Mouse (Mus musculus) forebrain, embryonic 13.5 days (tissue): ENCODE data around the gene Lgi2. TPM values are rescaled to one million over a fixed set of nuclear protein-coding genes. Genes with fewer than 3 reads are reported as not detected.

ENCODE experiments used
- ATAC-seq: fragments of 200-750 bp; cut with Nextera tagmentation; 2 replicates; pipeline ENCODE4 v1.8.0; 2017
- H3K27ac ChIP-seq: fragments of 300-500 bp; sonication (generic); 2 replicates; pipeline ENCODE4 v1.5.1; 2015; ENCODE audit warnings: inconsistent platforms, mild to moderate bottlenecking, moderate library complexity
- H3K27me3 ChIP-seq: fragments of 300-500 bp; sonication (generic); 2 replicates; pipeline ENCODE4 v1.6.1; 2015; ENCODE audit warnings: mild to moderate bottlenecking, inconsistent platforms
- H3K36me3 ChIP-seq: fragments of 300-500 bp; sonication (generic); 2 replicates; pipeline ENCODE4 v1.6.1; 2015; ENCODE audit warnings: mild to moderate bottlenecking, inconsistent platforms; ENCODE audit not compliant: poor library complexity, severe bottlenecking
- H3K4me1 ChIP-seq: fragments of 300-500 bp; sonication (generic); 2 replicates; pipeline ENCODE4 v1.6.1; 2015; ENCODE audit warnings: inconsistent platforms
- H3K4me2 ChIP-seq: fragments of 300-500 bp; sonication (generic); 2 replicates; pipeline ENCODE4 v1.6.1; 2015; ENCODE audit warnings: inconsistent platforms, mild to moderate bottlenecking, moderate library complexity
- H3K4me3 ChIP-seq: fragments of 300-500 bp; sonication (generic); 2 replicates; pipeline ENCODE4 v1.5.1; 2015; ENCODE audit warnings: mild to moderate bottlenecking, inconsistent platforms
- H3K9ac ChIP-seq: fragments of 300-500 bp; sonication (generic); 2 replicates; pipeline ENCODE4 v1.6.1; 2015; ENCODE audit warnings: mild to moderate bottlenecking, inconsistent platforms
- H3K9me3 ChIP-seq: fragments of 300-500 bp; sonication (generic); replicated peaks from 2 replicates; pipeline ENCODE4 v1.6.1; 2016; ENCODE audit warnings: inconsistent platforms
- WGBS: fragments of 180-500 bp; shearing (Covaris S2); methylation state at CpG from one replicate; pipeline ENCODE4 v1.1.7; 2015; 5-methylcytosine and 5-hydroxymethylcytosine counted together
- polyA plus RNA-seq: library from polyadenylated mRNA; unstranded; fragments of >200 nt; fragmentation: Nextera tagmentation; extraction: Ambion mirVana; gene quantifications from 2 replicates; pipeline ENCODE4 v1.2.1, GENCODE M21; 2015

Lgi2 gene
- polyA plus RNA-seq, 1 experiment from 2014 or later, result 0.87 TPM

DNA sequence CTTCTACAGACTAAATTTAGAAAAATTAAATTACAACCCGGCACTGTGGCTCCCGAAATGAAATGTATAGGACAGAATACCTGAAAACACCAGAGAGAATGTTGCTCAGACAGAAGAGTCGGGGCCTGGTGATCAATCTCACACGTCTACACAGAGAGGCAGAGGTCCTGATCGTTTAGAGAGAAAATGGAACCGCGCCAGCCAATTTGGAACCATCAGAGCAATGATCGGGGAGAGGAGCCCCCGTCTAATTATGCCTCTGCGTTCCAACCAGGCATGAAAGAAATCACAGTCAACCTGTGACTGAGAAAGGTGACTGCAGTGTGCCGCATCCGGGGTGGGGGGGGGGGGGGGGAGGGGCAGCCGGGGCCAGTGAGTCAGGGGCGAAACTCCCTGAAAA is 70.6 kb downstream of the Lgi2 start:
- Histone ChIP-seq H3K36me3 (no peaks in the 10 kb centered on the region), H3K4me3 (no peak overlapping the region), H3K27ac (no peak overlapping the region), H3K27me3 (no peaks in the 10 kb centered on the region), H3K9ac (no peak overlapping the region), H3K4me1 (peaks cover 9% of the 10 kb centered on the region; the same call in 1 of the 2 replicates), H3K4me2 (no peak overlapping the region), H3K9me3 (no peaks in the 10 kb centered on the region)
- 45% methylated on average over 12 of the region's 14 CpGs for WGBS
- ATAC-seq, result peak; percentile 33; the same call in 1 of the 2 replicates

DNA sequence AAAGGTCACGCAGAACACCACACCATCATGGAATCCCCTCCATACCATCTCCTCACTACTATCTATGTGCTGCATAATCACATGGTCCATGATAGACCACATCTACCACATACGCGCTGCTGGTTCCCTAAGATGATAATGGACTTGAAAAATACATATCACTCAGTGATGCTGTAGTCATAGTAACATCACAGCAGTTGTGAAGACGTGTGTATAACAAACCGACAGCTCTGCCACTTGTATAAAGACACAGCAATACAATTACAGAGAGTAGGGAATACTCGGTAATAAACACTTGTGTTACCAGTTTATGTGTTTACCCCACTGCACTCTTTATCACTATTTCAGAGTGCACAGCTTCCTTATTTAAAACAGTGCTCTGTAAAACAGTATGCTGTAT is 74.8 kb downstream of the Lgi2 start:
- ATAC-seq, result no peak
- no peaks in the 10 kb centered on the region for H3K36me3 ChIP-seq
- H3K4me3 ChIP-seq, result no peak overlapping the region
- 84% methylated on average over 6 of the region's 6 CpGs for WGBS
- H3K27me3 ChIP-seq, result no peaks in the 10 kb centered on the region
- peaks cover 9% of the 10 kb centered on the region; the same call in 1 of the 2 replicates for H3K4me1 ChIP-seq
- no peak overlapping the region for H3K4me2 ChIP-seq
- H3K9me3 ChIP-seq, result no peaks in the 10 kb centered on the region
- H3K9ac ChIP-seq, result no peak overlapping the region
- H3K27ac ChIP-seq, result no peak overlapping the region

DNA sequence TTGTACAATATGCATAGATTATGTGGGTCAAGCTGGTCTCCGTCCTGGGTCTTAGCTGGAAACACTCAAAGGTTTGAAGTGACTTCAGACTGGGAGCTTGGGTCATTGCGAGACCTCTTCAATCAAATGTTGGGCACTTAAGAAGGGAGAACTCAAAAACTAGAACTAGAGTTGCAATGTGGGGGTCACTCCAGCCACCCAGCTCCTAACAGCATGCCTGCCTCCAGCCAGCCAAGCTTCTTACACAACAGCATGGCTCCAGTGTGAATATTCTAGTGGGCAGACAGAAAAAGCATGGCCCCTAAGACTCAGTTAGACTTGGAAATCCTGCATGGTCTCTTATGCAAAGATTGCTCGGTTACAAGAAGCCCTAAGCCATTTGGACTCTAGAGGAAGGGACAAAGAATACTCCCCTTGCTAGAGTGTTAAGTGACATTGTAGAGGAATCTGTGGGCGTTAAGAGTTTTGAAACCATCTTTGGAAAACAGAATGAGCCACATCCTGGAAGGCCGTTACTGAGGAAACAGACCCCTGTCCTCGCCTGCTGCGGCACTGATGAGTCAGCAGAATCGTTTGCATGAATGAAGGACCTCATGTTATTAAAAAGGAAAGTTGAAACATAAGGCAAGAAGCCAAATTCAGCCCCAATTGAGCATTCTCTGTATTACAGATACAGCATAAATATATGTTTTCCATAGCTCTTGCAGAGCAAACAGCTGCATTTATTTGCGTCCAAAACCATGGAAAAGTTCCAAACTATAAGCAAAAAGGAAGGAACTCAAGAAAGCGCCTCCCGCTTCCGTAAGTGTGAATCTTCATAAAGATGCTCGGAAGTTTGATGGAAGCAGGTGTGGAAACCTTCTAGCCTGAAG is 78.5 kb downstream of the Lgi2 start:
- H3K4me1 ChIP-seq, result no peaks in the 10 kb centered on the region
- H3K27me3 ChIP-seq, result no peaks in the 10 kb centered on the region
- 84% methylated on average over 13 of the region's 13 CpGs for WGBS
- no peak for ATAC-seq
- no peaks in the 10 kb centered on the region for H3K9me3 ChIP-seq
- H3K27ac ChIP-seq, result no peak overlapping the region
- H3K4me3 ChIP-seq, result no peak overlapping the region
- H3K4me2 ChIP-seq, result no peak overlapping the region
- H3K36me3 ChIP-seq, result no peaks in the 10 kb centered on the region
- no peak overlapping the region for H3K9ac ChIP-seq

Other genes starting within 250 kb of the Lgi2 start
- 0.16 and 0.35 TPM in 2 replicates for gene Sod3, start 202.7 kb downstream of the Lgi2 start, polyA plus RNA-seq
- 6.7 and 7.0 TPM in 2 replicates for gene Ccdc149, start 94.9 kb downstream of the Lgi2 start, polyA plus RNA-seq
- 7.1 and 9.2 TPM in 2 replicates for gene Sepsecs, start 103.2 kb upstream of the Lgi2 start, polyA plus RNA-seq
- 6.7 and 8.6 TPM in 2 replicates for gene Pi4k2b, start 175.1 kb upstream of the Lgi2 start, polyA plus RNA-seq
- 14.7 and 15.6 TPM in 2 replicates for gene Zcchc4, start 208.9 kb upstream of the Lgi2 start, polyA plus RNA-seq